Mouse (Mus musculus) spleen, adult 2 months (tissue): ENCODE data around the gene Dnmt3l.

Experiments used
- CTCF ChIP-seq: fragments of 200-500 bp; IDR thresholded peaks from 2 replicates; pipeline ENCODE4 v1.5.1; 2011; ENCODE audit warnings: mild to moderate bottlenecking, inconsistent platforms; ENCODE audit not compliant: insufficient read depth, insufficient read length, insufficient replicate concordance; ENCODE audit errors: extremely low read depth
- POLR2A ChIP-seq: fragments of 200-500 bp; IDR thresholded peaks from 2 replicates; pipeline ENCODE4 v1.6.1; 2011; ENCODE audit warnings: low read depth, low read length, inconsistent platforms

GRCm38 (mm10) chr10:78016366-78016765 lies 25.4 kb upstream of the Dnmt3l start:
- TF ChIP-seq CTCF = no peak
- TF ChIP-seq POLR2A = no peak
